Mouse (Mus musculus): ENCODE data around the gene Dlat. TPM values are rescaled to one million over a fixed set of nuclear protein-coding genes. Genes with fewer than 3 reads are reported as not detected.

Dlat gene
- polyA plus RNA-seq, 1 experiment: 10.9 TPM

DNA sequence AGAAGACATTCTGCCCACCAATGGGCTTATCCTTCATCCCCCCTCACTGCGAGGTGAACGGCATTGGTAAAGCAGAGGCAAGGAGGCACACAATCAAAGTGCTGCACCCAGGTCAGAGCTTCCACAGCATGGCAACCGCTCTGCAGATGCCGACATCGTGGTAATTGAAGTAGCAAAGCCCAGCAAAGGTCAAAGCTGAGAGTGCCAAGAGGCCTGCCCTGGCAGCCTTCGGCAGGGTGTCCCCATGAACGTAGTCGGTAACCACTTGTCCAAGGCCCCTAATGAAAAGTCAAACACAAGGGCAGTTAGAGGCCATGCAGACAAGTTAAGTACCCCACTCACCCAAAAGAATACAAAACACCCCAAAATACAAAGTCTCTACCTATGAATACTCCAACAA lies 62.6 kb downstream of the Dlat start:
- Histone ChIP-seq H3K4me3 (replicated peaks) (no peak overlapping the region), H3K36me3 (replicated peaks; ENCODE audit: low read length) (peaks cover 67% of the 10 kb centered on the region), H3K9me3 (no peaks in the 10 kb centered on the region), H3K27me3 (replicated peaks) (no peaks in the 10 kb centered on the region), H3K4me1 (peaks cover 19% of the 10 kb centered on the region)
- TF ChIP-seq FLI1 (IDR thresholded peaks at IDR 0.05; ENCODE audit: low read length): no peak
- no peak for TF ChIP-seq GATA1 (IDR thresholded peaks at IDR 0.05; ENCODE audit: borderline replicate concordance, low read length)

DNA sequence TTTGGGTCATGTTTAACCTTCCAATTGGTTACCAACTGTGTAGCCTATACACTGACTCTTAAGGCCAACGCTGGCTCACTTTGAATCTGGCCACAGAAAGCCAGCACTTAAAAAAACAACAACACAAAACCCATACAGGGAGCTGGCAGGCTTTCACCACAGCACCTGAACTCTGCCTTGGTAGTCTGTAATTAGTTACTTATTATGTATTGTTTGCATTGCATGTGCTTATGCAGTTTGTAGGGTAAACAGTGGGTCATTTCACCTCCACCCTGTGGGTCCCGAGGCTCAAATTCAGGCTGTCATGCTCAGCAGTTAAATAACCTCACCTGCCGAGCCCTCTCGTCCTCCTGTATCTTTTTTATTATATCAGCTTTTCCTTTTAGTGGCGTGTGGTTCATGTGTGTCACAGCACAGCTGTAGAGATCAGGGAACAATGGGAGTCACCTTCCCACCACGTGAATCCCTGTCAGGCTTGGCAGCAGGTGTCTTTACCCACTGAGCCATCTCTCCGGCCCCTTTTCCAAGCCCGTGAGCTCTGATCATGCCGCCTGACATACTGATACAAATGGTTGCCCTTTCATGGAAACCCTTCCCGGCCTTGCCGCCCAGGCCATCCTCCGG lies 64.7 kb downstream of the Dlat start:
- H3K9me3 ChIP-seq: no peaks in the 10 kb centered on the region
- H3K4me3 ChIP-seq (replicated peaks): no peak overlapping the region
- peaks cover 54% of the 10 kb centered on the region for H3K36me3 ChIP-seq (replicated peaks; ENCODE audit: low read length)
- peaks cover 8% of the 10 kb centered on the region for H3K4me1 ChIP-seq
- H3K27me3 ChIP-seq (replicated peaks): no peaks in the 10 kb centered on the region
- no peak for TF ChIP-seq GATA1 (IDR thresholded peaks at IDR 0.05; ENCODE audit: borderline replicate concordance, low read length)
- no peak for TF ChIP-seq FLI1 (IDR thresholded peaks at IDR 0.05; ENCODE audit: low read length)

DNA sequence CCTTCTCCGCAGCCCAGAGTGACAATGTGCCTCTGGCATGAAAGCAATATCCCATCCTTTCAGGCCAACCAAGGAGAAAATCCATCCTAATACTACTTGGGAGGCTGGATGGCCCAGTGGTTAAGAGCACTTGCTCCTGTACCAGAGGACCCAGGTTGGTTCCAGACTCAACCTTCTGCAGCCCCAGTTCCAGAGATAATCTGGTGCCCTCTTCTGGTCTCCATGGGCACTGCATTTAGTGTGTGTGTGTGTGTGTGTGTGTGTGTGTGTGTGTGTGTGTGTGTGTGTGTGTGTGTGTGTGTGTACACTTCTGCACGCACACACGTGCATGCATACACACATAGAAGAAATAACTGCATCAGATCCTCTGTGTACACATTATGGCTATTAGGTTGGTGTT lies 66.0 kb downstream of the Dlat start:
- Histone ChIP-seq H3K27me3 (replicated peaks) (no peaks in the 10 kb centered on the region), H3K4me3 (replicated peaks) (no peak overlapping the region), H3K36me3 (replicated peaks; ENCODE audit: low read length) (peaks cover 41% of the 10 kb centered on the region), H3K4me1 (peaks cover 8% of the 10 kb centered on the region), H3K9me3 (no peaks in the 10 kb centered on the region)
- TF ChIP-seq GATA1 (IDR thresholded peaks at IDR 0.05; ENCODE audit: borderline replicate concordance, low read length) (no peak), FLI1 (IDR thresholded peaks at IDR 0.05; ENCODE audit: low read length) (no peak)

DNA sequence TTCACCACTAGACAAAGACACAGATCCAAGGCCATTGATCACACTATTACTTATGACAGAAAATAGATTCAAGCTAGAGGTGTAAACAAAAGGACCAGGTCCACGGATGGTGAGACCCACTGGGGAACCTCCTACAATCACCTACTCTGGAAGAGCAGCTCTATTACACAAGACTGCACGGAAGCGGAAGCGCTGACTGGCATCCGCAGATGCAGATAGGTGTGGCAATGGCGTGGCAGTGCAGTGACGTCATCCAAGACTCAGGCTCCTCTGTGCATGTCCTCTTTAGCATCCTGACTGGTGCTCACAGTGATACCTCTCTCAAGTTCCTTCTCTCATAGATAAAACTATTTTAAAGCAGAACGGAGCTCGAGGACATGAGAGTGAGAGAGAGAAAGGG lies 66.6 kb downstream of the Dlat start:
- no peak overlapping the region for H3K4me3 ChIP-seq (replicated peaks)
- no peaks in the 10 kb centered on the region for H3K9me3 ChIP-seq
- peaks cover 35% of the 10 kb centered on the region for H3K36me3 ChIP-seq (replicated peaks; ENCODE audit: low read length)
- H3K4me1 ChIP-seq: peaks cover 8% of the 10 kb centered on the region
- TF ChIP-seq GATA1 (IDR thresholded peaks at IDR 0.05; ENCODE audit: borderline replicate concordance, low read length): no peak
- no peaks in the 10 kb centered on the region for H3K27me3 ChIP-seq (replicated peaks)

DNA sequence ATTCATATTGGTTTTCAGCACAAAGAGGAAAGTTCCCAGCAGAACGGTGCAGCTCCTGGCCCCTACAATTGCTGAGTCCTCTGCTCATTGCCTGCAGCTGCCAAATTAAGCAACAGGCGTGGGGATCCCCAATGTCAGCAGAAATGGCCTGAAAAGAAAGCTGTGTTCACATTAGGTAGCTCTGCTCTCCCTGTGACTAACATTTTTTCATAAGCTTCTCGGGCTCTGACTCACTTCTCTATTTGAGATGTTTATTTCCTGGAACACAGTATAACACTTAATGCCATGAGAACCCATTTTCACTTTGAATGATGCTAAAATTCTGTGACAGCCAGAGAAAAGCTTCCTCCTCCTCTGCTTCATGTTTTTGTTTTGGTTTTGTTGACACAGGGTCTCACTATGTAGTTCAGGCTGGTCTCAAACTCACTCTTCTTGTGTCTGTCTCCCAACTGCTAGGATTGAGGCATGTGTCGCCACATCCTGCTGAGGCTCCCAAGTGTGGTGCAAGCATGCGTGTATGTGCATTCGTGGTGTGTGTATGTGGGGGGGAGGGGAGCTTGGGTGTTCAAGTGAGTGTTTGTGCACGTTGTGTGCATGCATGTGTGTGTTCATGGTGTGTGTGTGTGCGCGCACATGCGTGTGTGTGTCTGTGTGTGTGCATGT lies 68.6 kb downstream of the Dlat start:
- peaks cover 16% of the 10 kb centered on the region for H3K36me3 ChIP-seq (replicated peaks; ENCODE audit: low read length)
- H3K4me3 ChIP-seq (replicated peaks): peak overlapping the region; percentile 82
- TF ChIP-seq FLI1 (IDR thresholded peaks at IDR 0.05; ENCODE audit: low read length): no peak
- no peak for TF ChIP-seq GATA1 (IDR thresholded peaks at IDR 0.05; ENCODE audit: borderline replicate concordance, low read length)
- peaks cover 8% of the 10 kb centered on the region for H3K4me1 ChIP-seq
- H3K9me3 ChIP-seq: no peaks in the 10 kb centered on the region
- H3K27me3 ChIP-seq (replicated peaks): no peaks in the 10 kb centered on the region

DNA sequence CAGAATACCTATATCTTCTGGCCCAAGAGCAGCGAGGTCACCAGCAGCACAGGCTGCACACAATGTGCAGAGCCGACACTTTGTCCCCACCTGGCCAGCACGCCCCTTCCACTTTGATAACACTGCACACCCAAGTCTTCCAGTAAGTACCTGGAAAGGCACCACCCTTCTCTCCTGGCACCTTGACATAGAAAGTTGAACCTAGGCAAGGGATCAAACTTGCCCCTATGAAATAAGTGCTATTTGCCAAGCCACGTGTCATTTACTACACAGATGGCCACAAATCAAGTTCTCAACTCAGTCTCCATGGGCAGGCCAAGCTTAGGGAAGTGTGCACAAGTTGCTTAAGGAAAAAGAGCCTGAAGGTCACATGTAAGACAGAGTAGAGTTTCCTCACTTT lies 72.6 kb downstream of the Dlat start:
- Histone ChIP-seq H3K36me3 (replicated peaks; ENCODE audit: low read length) (no peaks in the 10 kb centered on the region), H3K4me3 (replicated peaks) (no peak overlapping the region), H3K9me3 (no peaks in the 10 kb centered on the region), H3K27me3 (replicated peaks) (peaks cover 2% of the 10 kb centered on the region), H3K4me1 (peaks cover 12% of the 10 kb centered on the region)
- TF ChIP-seq FLI1 (IDR thresholded peaks at IDR 0.05; ENCODE audit: low read length) (no peak), GATA1 (IDR thresholded peaks at IDR 0.05; ENCODE audit: borderline replicate concordance, low read length) (no peak)

DNA sequence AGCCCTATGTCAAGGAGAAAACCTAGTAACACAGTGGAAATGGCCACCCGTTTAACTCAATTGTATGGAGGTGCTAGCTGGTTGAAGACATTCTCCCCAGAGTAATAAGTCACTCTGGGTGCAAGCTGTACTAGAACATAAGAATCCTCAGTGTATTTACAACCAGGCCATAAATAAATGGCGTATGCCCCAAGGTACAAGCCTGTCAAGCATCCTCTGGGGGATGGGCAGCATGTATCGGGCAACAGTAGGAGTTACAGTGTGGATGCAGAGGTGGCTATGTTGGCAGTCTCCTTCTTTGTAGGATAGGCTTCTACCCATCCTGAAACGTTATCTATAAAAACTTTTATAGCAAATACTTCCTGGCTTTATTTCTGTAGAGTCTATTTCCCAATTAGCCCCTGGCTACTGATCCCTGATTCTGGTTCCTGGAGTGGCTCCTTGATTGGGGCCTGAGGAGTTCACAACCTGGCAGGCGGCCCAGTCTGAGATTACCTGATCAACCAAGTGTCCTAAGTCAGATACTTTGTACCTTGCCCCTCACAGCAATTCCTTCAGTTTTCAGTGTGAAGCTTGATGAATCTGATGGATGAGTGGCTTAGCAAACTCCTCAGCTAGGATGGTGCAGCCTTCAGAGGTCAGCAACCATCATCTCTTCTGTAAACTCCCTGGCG lies 74.3 kb downstream of the Dlat start:
- Histone ChIP-seq H3K9me3 (no peaks in the 10 kb centered on the region), H3K36me3 (replicated peaks; ENCODE audit: low read length) (no peaks in the 10 kb centered on the region), H3K4me3 (replicated peaks) (no peak overlapping the region), H3K4me1 (0 out of 2 replicates have a peak, but pooled peaks cover 4% of the 10 kb centered on the region), H3K27me3 (replicated peaks) (peaks cover 5% of the 10 kb centered on the region)
- TF ChIP-seq FLI1 (IDR thresholded peaks at IDR 0.05; ENCODE audit: low read length): no peak
- no peak for TF ChIP-seq GATA1 (IDR thresholded peaks at IDR 0.05; ENCODE audit: borderline replicate concordance, low read length)

Other genes with a start within 250 kb of the Dlat start
- not detected in 2 replicates for gene Plet1, start 165.3 kb downstream of the Dlat start, polyA plus RNA-seq (2012; ENCODE audit: insufficient read depth, low replicate concordance)
- gene Pts, start 131.1 kb downstream of the Dlat start, polyA plus RNA-seq (2012; ENCODE audit: insufficient read depth, low replicate concordance): 15.7 TPM in 1 of 2 replicates, not detected in the other
- 2.0 TPM in 1 of 2 replicates, not detected in the other for gene Il18, start 105.0 kb downstream of the Dlat start, polyA plus RNA-seq (2012; ENCODE audit: insufficient read depth, low replicate concordance)
- gene Bco2, start 104.6 kb downstream of the Dlat start, polyA plus RNA-seq (2012; ENCODE audit: insufficient read depth, low replicate concordance): 0.09 TPM in 1 of 2 replicates, not detected in the other
- not detected in 2 replicates for gene Tex12, start 98.5 kb downstream of the Dlat start, polyA plus RNA-seq (2012; ENCODE audit: insufficient read depth, low replicate concordance)
- 6.3 and 16.9 TPM in 2 replicates for gene Sdhd, start 56.0 kb downstream of the Dlat start, polyA plus RNA-seq (2012; ENCODE audit: insufficient read depth, low replicate concordance)
- gene Timm8b, start 55.9 kb downstream of the Dlat start, polyA plus RNA-seq (2012; ENCODE audit: insufficient read depth, low replicate concordance): 8.5 and 23.8 TPM in 2 replicates
- gene Pih1d2, start 42.5 kb downstream of the Dlat start, polyA plus RNA-seq (2012; ENCODE audit: insufficient read depth, low replicate concordance): 0.19 TPM in 1 of 2 replicates, not detected in the other
- 2.9 and 3.9 TPM in 2 replicates for gene Nkapd1, start 42.3 kb downstream of the Dlat start, polyA plus RNA-seq (2012; ENCODE audit: insufficient read depth, low replicate concordance)
- gene Dixdc1, start 79.7 kb upstream of the Dlat start, polyA plus RNA-seq (2012; ENCODE audit: insufficient read depth, low replicate concordance): not detected in 2 replicates
- 1.5 TPM in 1 of 2 replicates, not detected in the other for gene 2310030G06Rik, start 86.8 kb upstream of the Dlat start, polyA plus RNA-seq (2012; ENCODE audit: insufficient read depth, low replicate concordance)
- not detected in 2 replicates for gene Cryab, start 91.5 kb upstream of the Dlat start, polyA plus RNA-seq (2012; ENCODE audit: insufficient read depth, low replicate concordance)
- not detected in 2 replicates for gene Hspb2, start 92.6 kb upstream of the Dlat start, polyA plus RNA-seq (2012; ENCODE audit: insufficient read depth, low replicate concordance)
- gene Fdxacb1, start 108.5 kb upstream of the Dlat start, polyA plus RNA-seq (2012; ENCODE audit: insufficient read depth, low replicate concordance): 0.38 TPM in 1 of 2 replicates, not detected in the other
- gene Alg9, start 115.2 kb upstream of the Dlat start, polyA plus RNA-seq (2012; ENCODE audit: insufficient read depth, low replicate concordance): 2.0 and 9.5 TPM in 2 replicates
- gene 1110032A03Rik, start 115.7 kb upstream of the Dlat start, polyA plus RNA-seq (2012; ENCODE audit: insufficient read depth, low replicate concordance): 1.3 and 8.7 TPM in 2 replicates
- 1.4 and 1.9 TPM in 2 replicates for gene Ppp2r1b, start 185.5 kb upstream of the Dlat start, polyA plus RNA-seq (2012; ENCODE audit: insufficient read depth, low replicate concordance)

Measured in megakaryocyte, embryonic 14.5 days (primary cell).